Mouse (Mus musculus) cerebellum, postnatal 14 days (tissue): Measurements from ENCODE around the gene Gimap8.
"Not testable (repeated sequence)": the region's sequence is repeated elsewhere in the genome, so short reads cannot be mapped to it uniquely, and the experiment has no call there.

Experiments used
- DNase-seq, 2 experiments: peaks; one replicate each; pipeline ENCODE4 v3.0.0; 2021; ENCODE audit warnings: mixed read lengths in 2 of 2

Gene Gimap8

GRCm38 (mm10) chr6:48646995-48647394 lies at the start of gene Gimap8:
Gimap8 (plus strand) TSS chr6:48647234.
- DNase-seq, result peak; percentile 41 to 49

GRCm38 (mm10) chr6:48600594-48600993 lies 46.4 kb upstream of the Gimap8 start:
- DNase-seq, result no peak

- DNase-seq, result peak; percentile 99
Measured at GRCm38 (mm10) chr6:48601271-48602079, 45.6 kb upstream of the Gimap8 start, which contains the start of gene Zfp775. Zfp775 (plus strand) TSS chr6:48602063.

- peak in 1 of 2 experiments; percentile 64 for DNase-seq
Measured at GRCm38 (mm10) chr6:48602080-48602741, 44.8 kb upstream of the Gimap8 start.

GRCm38 (mm10) chr6:48608124-48608523 lies 38.9 kb upstream of the Gimap8 start:
- no peak for DNase-seq

GRCm38 (mm10) chr6:48609512-48609911 lies 37.5 kb upstream of the Gimap8 start:
- no peak for DNase-seq

GRCm38 (mm10) chr6:48610657-48611056 lies 36.4 kb upstream of the Gimap8 start:
- no peak for DNase-seq

GRCm38 (mm10) chr6:48613464-48613863 lies 33.6 kb upstream of the Gimap8 start:
- DNase-seq, result no peak

- DNase-seq, result no peak
Measured at GRCm38 (mm10) chr6:48614756-48615155, 32.3 kb upstream of the Gimap8 start.

- no peak for DNase-seq
Measured at GRCm38 (mm10) chr6:48620031-48620430, 27.0 kb upstream of the Gimap8 start.

GRCm38 (mm10) chr6:48622186-48622843 lies 24.7 kb upstream of the Gimap8 start:
- not testable (repeated sequence) for DNase-seq

GRCm38 (mm10) chr6:48623460-48623859 lies 23.6 kb upstream of the Gimap8 start:
- DNase-seq, result no peak

- no peak for DNase-seq
Measured at GRCm38 (mm10) chr6:48626464-48626863, 20.6 kb upstream of the Gimap8 start, which contains the start of gene AI854703. AI854703 (plus strand) TSS chr6:48626764.

GRCm38 (mm10) chr6:48626984-48627383 lies 20.1 kb upstream of the Gimap8 start:
- DNase-seq, result peak; percentile 57 to 60

GRCm38 (mm10) chr6:48627511-48627924 lies 19.5 kb upstream of the Gimap8 start:
- no peak for DNase-seq

- no peak for DNase-seq
Measured at GRCm38 (mm10) chr6:48628377-48628776, 18.7 kb upstream of the Gimap8 start.

- DNase-seq, result peak; percentile 69 to 73
Measured at GRCm38 (mm10) chr6:48628808-48629660, 18.0 kb upstream of the Gimap8 start.

- no peak for DNase-seq
Measured at GRCm38 (mm10) chr6:48629661-48630034, 17.4 kb upstream of the Gimap8 start.

GRCm38 (mm10) chr6:48630831-48631230 lies 16.2 kb upstream of the Gimap8 start:
- DNase-seq, result no peak

GRCm38 (mm10) chr6:48635105-48635504 lies 11.9 kb upstream of the Gimap8 start:
- DNase-seq, result no peak

- no peak for DNase-seq
Measured at GRCm38 (mm10) chr6:48636515-48636914, 10.5 kb upstream of the Gimap8 start.

- no peak for DNase-seq
Measured at GRCm38 (mm10) chr6:48637811-48638500, 9.1 kb upstream of the Gimap8 start.
